Mouse (Mus musculus) CD4-positive, CD25-positive, alpha-beta regulatory T cell (primary cell): Measurements from ENCODE around the gene Prss27. TPM values are rescaled to one million over a fixed set of nuclear protein-coding genes. Genes with fewer than 3 reads are reported as not detected.

Source experiments
- polyA plus RNA-seq: library from polyadenylated mRNA; unstranded; fragments of 100-300 nt; shearing (Covaris generic); gene quantifications from one replicate; pipeline ENCODE4 v1.2.1, GENCODE M21; 2017

The Prss27 gene
- 0.42 TPM for polyA plus RNA-seq

GRCm38 (mm10) chr17:24037844-24038243 lies at the start of gene Prss27:
TSS of gene Prss27 (plus strand) at chr17:24038144.

GRCm38 (mm10) chr17:23997901-23998300 lies 40.0 kb upstream of the Prss27 start, which contains the start of gene Prss22:
TSS of gene Prss22 (minus strand) at chr17:23998100.

GRCm38 (mm10) chr17:24072919-24073696 lies 35.2 kb downstream of the Prss27 start, which contains the start of gene Kctd5:
TSS of gene Kctd5 (minus strand) at chr17:24073485.

Other genes with a start within 250 kb of the Prss27 start
- 999 TPM for gene Srrm2, start 247.6 kb upstream of the Prss27 start, polyA plus RNA-seq
- 592 TPM for gene Elob, start 209.0 kb upstream of the Prss27 start, polyA plus RNA-seq
- 0.18 TPM for gene Prss33, start 202.1 kb upstream of the Prss27 start, polyA plus RNA-seq
- not detected for gene Prss32, start 194.3 kb upstream of the Prss27 start, polyA plus RNA-seq
- gene Prss41, start 194.0 kb upstream of the Prss27 start, polyA plus RNA-seq: 2.8 TPM
- not detected for gene Prss21, start 170.1 kb upstream of the Prss27 start, polyA plus RNA-seq
- not detected for gene Dcpp1, start 157.3 kb upstream of the Prss27 start, polyA plus RNA-seq
- gene Dcpp2, start 157.3 kb upstream of the Prss27 start, polyA plus RNA-seq: not detected
- not detected for gene Dcpp3, start 120.7 kb upstream of the Prss27 start, polyA plus RNA-seq
- gene Sbp, start 96.5 kb upstream of the Prss27 start, polyA plus RNA-seq: not detected
- not detected for gene Sbpl, start 82.9 kb upstream of the Prss27 start, polyA plus RNA-seq
- gene Prss30, start 57.6 kb upstream of the Prss27 start, polyA plus RNA-seq: not detected
- gene Prss22, start 40.0 kb upstream of the Prss27 start, polyA plus RNA-seq: not detected
- gene Kctd5, start 35.3 kb downstream of the Prss27 start, polyA plus RNA-seq: 27.8 TPM
- gene Pdpk1, start 112.8 kb downstream of the Prss27 start, polyA plus RNA-seq: 46.8 TPM
- gene Amdhd2, start 125.6 kb downstream of the Prss27 start, polyA plus RNA-seq: 42.3 TPM
- 308 TPM for gene Atp6v0c, start 131.6 kb downstream of the Prss27 start, polyA plus RNA-seq
- 0.80 TPM for gene Tbc1d24, start 167.4 kb downstream of the Prss27 start, polyA plus RNA-seq
- gene Ntn3, start 171.4 kb downstream of the Prss27 start, polyA plus RNA-seq: 0.04 TPM
- gene Tedc2, start 182.7 kb downstream of the Prss27 start, polyA plus RNA-seq: 4.0 TPM
- gene Ccnf, start 213.3 kb downstream of the Prss27 start, polyA plus RNA-seq: 2.6 TPM